Mouse (Mus musculus) monocyte, adult 2 months (primary cell): ENCODE measurements around the gene Myof.

Experiments used
- DNase-seq, 2 experiments: peaks; one replicate each; pipeline ENCODE4 v3.0.0; 2022; ENCODE audit warnings: low spot score in 2 of 2, low read depth in 1 of 2

Myof gene

GRCm38 (mm10) chr19:38045198-38045597 is 1.8 kb upstream of the Myof start:
- DNase-seq = no peak

- no peak for DNase-seq
Observed at GRCm38 (mm10) chr19:38042261-38042722, 1.1 kb downstream of the Myof start.

GRCm38 (mm10) chr19:38038267-38038666 is 5.1 kb downstream of the Myof start:
- DNase-seq = no peak

- no peak for DNase-seq
Observed at GRCm38 (mm10) chr19:38035766-38036165, 7.6 kb downstream of the Myof start.

- no peak for DNase-seq
Observed at GRCm38 (mm10) chr19:38034696-38035095, 8.7 kb downstream of the Myof start.

- no peak for DNase-seq
Observed at GRCm38 (mm10) chr19:38033735-38034057, 9.7 kb downstream of the Myof start.

- DNase-seq = no peak
Observed at GRCm38 (mm10) chr19:38032993-38033734, 10.2 kb downstream of the Myof start.

GRCm38 (mm10) chr19:38031144-38031543 is 12.2 kb downstream of the Myof start:
- DNase-seq = no peak

GRCm38 (mm10) chr19:38030673-38031137 is 12.7 kb downstream of the Myof start:
- no peak for DNase-seq

- DNase-seq = no peak
Observed at GRCm38 (mm10) chr19:38029871-38030270, 13.5 kb downstream of the Myof start.

GRCm38 (mm10) chr19:38029292-38029691 is 14.1 kb downstream of the Myof start:
- DNase-seq = no peak

- no peak for DNase-seq
Observed at GRCm38 (mm10) chr19:38027881-38028521, 15.4 kb downstream of the Myof start.

DNA sequence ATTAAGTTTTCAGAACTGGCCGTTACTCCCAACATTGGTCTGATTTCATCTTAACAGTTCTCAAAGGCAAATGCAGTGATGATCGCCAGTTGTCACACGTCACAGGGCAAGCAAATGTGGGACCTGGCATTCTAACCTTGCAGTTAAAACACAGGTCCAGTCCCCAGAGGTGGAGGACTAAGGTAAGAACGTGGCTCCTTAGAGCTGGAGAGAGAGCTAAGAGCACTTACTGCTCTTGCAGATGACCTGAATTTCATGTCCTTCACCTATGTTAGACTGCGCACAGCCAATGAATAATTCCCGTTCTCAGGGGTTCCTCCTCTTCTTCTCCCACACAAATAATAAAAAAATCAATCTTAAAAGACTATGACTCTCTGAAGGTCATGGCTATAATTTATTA is 16.0 kb downstream of the Myof start:
- no peak for DNase-seq

DNA sequence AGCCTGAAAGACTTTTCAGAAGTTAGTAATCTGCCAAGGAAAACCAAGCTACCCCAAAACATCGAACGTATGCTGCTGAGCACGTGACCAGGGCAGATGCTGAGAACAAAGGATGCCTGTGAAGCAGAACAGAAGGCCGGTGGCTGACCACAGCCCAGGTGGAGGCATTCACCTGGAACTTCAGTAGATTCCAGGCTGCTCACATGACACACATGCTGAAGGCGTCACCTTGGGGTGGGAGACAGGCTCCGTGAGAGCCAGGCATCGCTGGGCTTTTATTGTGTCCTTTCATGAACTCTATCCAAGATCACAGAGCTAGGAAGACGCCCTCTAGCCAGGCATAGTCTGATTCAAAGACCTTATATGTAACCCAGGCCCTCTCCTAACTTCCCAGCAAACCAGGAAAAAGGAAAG is 17.2 kb downstream of the Myof start:
- no peak for DNase-seq

DNA sequence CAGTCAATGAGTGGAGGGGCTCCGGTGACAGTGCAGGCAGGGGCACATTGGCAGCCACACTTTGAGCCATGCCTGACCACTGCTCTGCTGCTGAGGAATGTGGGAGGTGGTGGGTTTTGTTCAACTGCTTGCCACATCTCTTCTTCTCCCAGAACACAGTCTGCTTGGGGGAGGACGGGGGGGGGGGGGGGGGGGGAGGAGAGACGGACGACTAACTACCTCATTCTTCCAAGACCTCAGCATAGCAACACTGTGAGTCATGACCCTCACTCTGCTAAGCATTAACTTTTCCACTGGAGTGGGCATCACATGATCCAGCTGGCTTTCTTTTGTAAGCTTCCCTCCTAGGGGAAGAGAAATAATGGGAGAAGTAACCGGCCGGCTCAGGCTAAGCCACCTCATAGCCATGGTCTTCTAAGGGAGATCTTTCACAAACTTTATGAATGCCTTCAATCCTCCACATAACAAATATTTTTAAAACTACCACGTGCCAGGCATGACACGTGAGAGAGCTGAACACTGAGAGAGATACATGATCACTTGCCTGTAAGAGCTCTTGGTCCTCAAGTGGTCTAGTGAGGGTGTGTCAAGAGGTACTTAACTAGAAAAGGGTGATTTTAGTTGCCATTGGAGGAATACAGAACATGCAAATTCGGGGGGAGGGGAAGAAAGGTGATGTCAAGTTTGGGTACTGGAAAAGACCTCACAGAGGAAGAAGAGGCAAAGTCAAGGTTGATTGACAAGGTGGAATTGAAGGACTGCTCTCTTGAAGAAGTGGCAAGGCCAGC is 17.9 kb downstream of the Myof start:
- no peak for DNase-seq

GRCm38 (mm10) chr19:38023603-38024002 is 19.8 kb downstream of the Myof start:
- no peak for DNase-seq

DNA sequence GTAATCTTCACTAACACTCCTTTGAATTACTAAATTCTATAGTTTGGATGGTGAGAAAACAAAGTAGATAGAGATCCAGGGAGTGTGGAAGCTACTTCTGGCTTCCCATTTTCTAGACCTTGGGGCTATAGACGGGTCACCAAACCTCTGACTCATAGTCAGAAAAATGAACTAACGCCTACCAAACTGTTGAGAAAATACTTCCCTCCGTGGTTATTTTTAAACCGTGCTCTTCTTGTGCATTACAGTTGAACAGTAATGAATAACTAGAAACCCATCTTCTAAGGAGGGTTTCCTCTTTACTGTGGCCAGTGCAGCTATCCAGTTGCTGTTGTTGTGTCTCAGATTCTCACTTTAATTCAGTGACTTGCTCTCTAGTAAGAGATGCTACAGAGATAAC is 20.7 kb downstream of the Myof start:
- DNase-seq = peak in 1 of 2 experiments; percentile 33

GRCm38 (mm10) chr19:38015873-38016254 is 27.5 kb downstream of the Myof start:
- DNase-seq = no peak

DNA sequence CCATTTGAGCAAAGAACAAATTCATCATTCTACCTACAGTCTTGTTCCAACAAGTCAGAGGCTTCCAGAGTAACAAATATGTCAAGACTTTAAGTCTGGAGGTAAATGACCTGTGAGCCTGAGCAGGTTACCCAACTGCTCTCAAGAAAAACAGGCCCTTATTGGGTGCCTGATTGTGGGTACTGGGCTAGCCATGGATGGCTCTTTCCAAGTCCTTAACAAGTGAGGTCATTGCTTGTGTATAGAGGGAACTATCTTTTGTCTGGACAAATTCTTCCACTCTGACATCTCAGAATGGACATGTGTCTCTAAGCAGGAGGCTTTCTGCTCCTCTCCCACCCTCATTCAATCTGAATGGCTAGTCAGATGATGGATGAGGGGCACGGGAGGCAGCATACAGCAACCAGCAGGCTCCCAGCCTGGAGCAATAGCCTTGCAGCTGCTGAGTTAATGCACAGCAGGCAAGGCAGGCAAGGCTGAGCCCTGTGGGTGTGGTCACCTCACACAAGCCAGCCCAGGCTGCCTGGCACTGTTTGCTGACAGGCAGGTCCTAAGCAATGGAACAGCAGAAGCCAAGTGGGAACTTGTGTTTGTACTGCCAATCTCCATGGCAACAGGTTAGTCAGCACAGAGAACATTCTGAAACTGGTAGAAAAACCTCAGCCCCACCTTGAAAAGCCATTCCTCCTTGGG is 28.1 kb downstream of the Myof start:
- DNase-seq = peak; percentile 35 to 40

DNA sequence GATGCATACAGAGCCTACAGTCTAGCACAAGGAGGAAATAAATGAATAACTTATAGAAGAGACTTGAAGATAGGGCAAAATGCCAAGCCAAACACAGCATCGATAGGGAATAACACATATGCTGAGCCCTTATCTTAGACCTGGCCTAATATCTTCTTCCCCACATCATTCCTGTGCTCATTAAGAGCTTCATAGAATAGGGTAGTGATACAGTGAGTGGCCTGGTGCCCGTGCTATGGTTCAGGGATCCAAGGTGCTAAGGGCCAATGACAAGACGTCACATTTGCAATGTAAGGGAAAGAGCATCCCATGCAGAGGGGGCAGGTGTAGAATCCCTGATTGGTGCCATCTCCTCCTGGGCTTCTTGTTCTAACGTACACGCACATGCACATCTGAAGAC is 28.9 kb downstream of the Myof start:
- no peak for DNase-seq

DNA sequence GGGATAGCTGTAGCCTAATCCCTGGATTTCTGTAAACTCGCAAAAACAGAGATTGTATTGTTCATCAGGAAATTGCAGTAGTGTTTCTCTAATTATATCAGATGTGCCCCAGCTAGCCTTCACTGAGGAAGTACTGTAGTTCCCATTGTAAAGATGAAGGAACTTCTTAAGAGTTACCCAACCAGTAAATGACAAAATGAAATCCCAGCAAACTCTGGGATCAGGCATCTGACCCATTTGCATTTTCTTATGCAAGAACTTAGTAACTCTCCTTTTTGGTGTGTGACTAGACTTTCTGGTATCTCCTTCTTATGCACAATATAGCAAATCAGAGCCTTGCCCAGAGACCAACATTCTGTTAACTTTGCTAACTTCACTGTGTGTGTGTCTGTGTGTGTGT is 32.0 kb downstream of the Myof start:
- DNase-seq = no peak
